Mouse (Mus musculus): ENCODE data around the gene Acbd6.

- no peak for TF ChIP-seq CTCF (conservative IDR thresholded peaks at IDR 0.05; ENCODE audit: low read length)
- no peak for TF ChIP-seq NANOG (IDR thresholded peaks at IDR 0.05; ENCODE audit: borderline replicate concordance, low read length)
Measured at GRCm38 (mm10) chr1:155569340-155569739, 11.4 kb downstream of the Acbd6 start.
